8 mouse cellular contexts compared by ENCODE assay signal in genomic region chr5:140263754-140264749, GRCm38 (mm10). TPM values are rescaled to one million over a fixed set of nuclear protein-coding genes. Genes with fewer than 3 reads are reported as not detected.
DNase-seq lines count a peak whose midpoint lies in the region; ATAC-seq lines count a peak whose summit lies in the region.

No protein-coding gene starts in this region.

- H3K4me1 ChIP-seq in limb, embryonic 12.5 days (replicated peaks): peaks cover 9% of the 10 kb centered on the region; the same call in 1 of the 2 replicates
- peaks cover 18% of the 10 kb centered on the region for H3K4me1 ChIP-seq in limb, embryonic 10.5 days
- peaks cover 22% of the 10 kb centered on the region for H3K4me1 ChIP-seq in forebrain, embryonic 15.5 days

- no peak overlapping the region for H3K4me3 ChIP-seq in limb, embryonic 12.5 days (replicated peaks)
- no peak overlapping the region for H3K4me3 ChIP-seq in limb, embryonic 10.5 days
- no peak overlapping the region for H3K4me3 ChIP-seq in forebrain, embryonic 15.5 days

- peaks cover 22% of the 10 kb centered on the region for H3K36me3 ChIP-seq in limb, embryonic 12.5 days
- peaks cover 40% of the 10 kb centered on the region for H3K36me3 ChIP-seq in limb, embryonic 10.5 days
- 0 out of 2 replicates have a peak, but pooled peaks cover 6% of the 10 kb centered on the region for H3K36me3 ChIP-seq in forebrain, embryonic 15.5 days

- no peaks in the 10 kb centered on the region for H3K9me3 ChIP-seq in limb, embryonic 12.5 days
- H3K9me3 ChIP-seq in limb, embryonic 10.5 days (replicated peaks): no peaks in the 10 kb centered on the region
- H3K9me3 ChIP-seq in forebrain, embryonic 15.5 days: no peaks in the 10 kb centered on the region

- no peak for ATAC-seq in limb, embryonic 12.5 days (ENCODE audit: insufficient number of reproducible peaks, insufficient read depth, low FRiP score, low TSS enrichment, low read depth)
- peak; percentile 83 for ATAC-seq in forebrain, embryonic 15.5 days (replicated peaks)
- no peak for ATAC-seq in inflammation-experienced regulatory T-cells, adult 6 months

- WGBS in limb, embryonic 12.5 days: 78% methylated on average over 30 of the region's 30 CpGs
- 82% methylated on average over 30 of the region's 30 CpGs for WGBS in limb, embryonic 10.5 days
- WGBS in forebrain, embryonic 15.5 days: 23% methylated on average over 30 of the region's 30 CpGs

- H3K9ac ChIP-seq in limb, embryonic 12.5 days (replicated peaks): no peak overlapping the region
- peak overlapping the region; percentile 19; the same call in 1 of the 2 replicates for H3K9ac ChIP-seq in forebrain, embryonic 15.5 days (replicated peaks)

- H3K4me2 ChIP-seq in limb, embryonic 12.5 days: no peak overlapping the region
- H3K4me2 ChIP-seq in forebrain, embryonic 15.5 days (replicated peaks): 0 out of 2 replicates have a peak overlapping the region, but pooled peaks have one; percentile 1

- H3K27ac ChIP-seq in limb, embryonic 12.5 days: peak overlapping the region; percentile 53; the same call in 1 of the 2 replicates
- no peak overlapping the region for H3K27ac ChIP-seq in limb, embryonic 10.5 days
- H3K27ac ChIP-seq in forebrain, embryonic 15.5 days (replicated peaks): peak overlapping the region; percentile 89

- H3K27me3 ChIP-seq in limb, embryonic 12.5 days: no peaks in the 10 kb centered on the region
- no peaks in the 10 kb centered on the region for H3K27me3 ChIP-seq in limb, embryonic 10.5 days (ENCODE audit: low read depth, poor library complexity, severe bottlenecking)
- H3K27me3 ChIP-seq in forebrain, embryonic 15.5 days: no peaks in the 10 kb centered on the region

- DNase-seq in limb, embryonic 10.5 days (ENCODE audit: low spot score): no peak
- DNase-seq in layer of hippocampus, adult 8-10 months (ENCODE audit: low spot score in 2 of 2): peak; percentile 51 to 61
- peak; percentile 69 for DNase-seq in retina, embryonic 14.5 days (ENCODE audit: low spot score)
- no peak for DNase-seq in lung, postnatal 4 days
- DNase-seq in lung, postnatal 36 days: no peak

RNA-seq across cellular contexts. Expression of gene Mad1l1, which starts 57.3 kb away (rescaled TPM):
- polyA plus RNA-seq in limb, embryonic 12.5 days (2016; fragmentation: Nextera tagmentation; extraction: Ambion mirVana): 55.9 and 57.2 TPM in 2 replicates
- polyA plus RNA-seq in limb, embryonic 10.5 days (2016; fragmentation: Nextera tagmentation; extraction: Ambion mirVana): 68.7 and 68.9 TPM in 2 replicates
- polyA plus RNA-seq in forebrain, embryonic 15.5 days (2015; fragmentation: Nextera tagmentation; extraction: Ambion mirVana): 33.8 and 35.5 TPM in 2 replicates
- 10 to 100 TPM; 15.3 to 19.9 (median 17.2) TPM for total RNA-seq in layer of hippocampus, adult 8-10 months (2022)
- polyA plus RNA-seq in inflammation-experienced regulatory T-cells, adult 6 months (2017; shearing (Covaris generic)): 10 to 100 TPM; 18.8 to 24.9 (median 22.0) TPM

RNA-seq across cellular contexts. Expression of gene Nudt1, which starts 57.4 kb away (rescaled TPM):
- 48.3 and 52.1 TPM in 2 replicates for polyA plus RNA-seq in limb, embryonic 12.5 days (2016; fragmentation: Nextera tagmentation; extraction: Ambion mirVana)
- 66.8 and 71.8 TPM in 2 replicates for polyA plus RNA-seq in limb, embryonic 10.5 days (2016; fragmentation: Nextera tagmentation; extraction: Ambion mirVana)
- polyA plus RNA-seq in forebrain, embryonic 15.5 days (2015; fragmentation: Nextera tagmentation; extraction: Ambion mirVana): 22.3 and 22.9 TPM in 2 replicates
- 1 to 10 TPM; 5.0 to 6.3 (median 5.2) TPM for total RNA-seq in layer of hippocampus, adult 8-10 months (2022)
- polyA plus RNA-seq in inflammation-experienced regulatory T-cells, adult 6 months (2017; shearing (Covaris generic)): 10 to 100 TPM; 14.8 to 31.5 (median 20.5) TPM

Comparison
In these comparisons a context has a peak if more than half of its experiments do, and no peak if none do; other contexts are left out.
1. DNase-seq: peak in layer of hippocampus, adult 8-10 months (2 of 2) and retina, embryonic 14.5 days (single experiment); none in limb, embryonic 10.5 days (single experiment), lung, postnatal 4 days (0 of 2) and lung, postnatal 36 days (single experiment).